Mouse (Mus musculus) ES-Bruce4 (cell line): Measurements from ENCODE around the gene Pycard.

Source experiments
- CTCF ChIP-seq: IDR thresholded peaks from one replicate; pipeline ENCODE4 v1.8.1; 2011; ENCODE audit warnings: low read depth, low read length
- EP300 ChIP-seq: IDR thresholded peaks from 2 replicates; pipeline ENCODE4 v1.6.1; 2011; ENCODE audit warnings: low read depth, low read length; ENCODE audit not compliant: insufficient read depth
- POLR2A ChIP-seq: IDR thresholded peaks from one replicate; pipeline ENCODE4 v1.8.1; 2011; ENCODE audit warnings: low read length; ENCODE audit not compliant: insufficient read depth

DNA sequence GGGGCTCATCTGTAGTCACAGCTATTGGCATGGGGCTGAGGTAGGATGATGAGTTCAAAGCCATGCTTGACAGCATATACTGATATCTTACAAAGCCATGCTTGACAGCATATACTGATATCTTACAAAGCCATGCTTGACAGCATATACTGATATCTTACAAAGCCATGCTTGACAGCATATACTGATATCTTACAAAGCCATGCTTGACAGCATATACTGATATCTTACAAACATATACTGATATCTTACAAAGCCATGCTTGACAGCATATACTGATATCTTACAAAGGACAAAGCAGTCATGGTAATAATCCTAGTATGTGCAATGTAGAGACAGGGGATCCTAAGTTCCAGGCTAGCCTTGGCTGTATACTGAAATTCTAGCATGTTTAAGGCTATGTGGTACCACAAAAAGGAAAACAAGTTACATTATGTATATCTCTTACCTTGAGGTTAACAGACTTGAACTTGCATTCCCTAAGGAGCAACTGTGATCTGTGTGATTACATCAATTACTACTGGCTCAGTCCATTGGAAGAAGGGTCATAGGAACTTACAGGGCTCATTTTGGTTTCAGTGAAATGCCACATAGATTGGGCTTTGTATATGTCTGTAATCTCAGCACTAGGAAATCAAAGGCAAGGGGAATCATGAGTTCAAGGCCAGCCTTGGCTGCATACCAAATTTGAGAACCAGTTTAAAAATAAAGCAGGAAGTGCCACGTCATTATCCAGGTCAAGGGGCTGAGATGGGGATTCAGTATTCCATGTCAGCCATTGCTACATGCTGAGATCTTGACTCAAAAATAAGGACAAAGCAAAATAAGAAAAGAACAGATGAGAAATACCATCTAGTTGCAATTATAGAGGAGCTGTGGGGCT is 6.6 kb upstream of the Pycard start:
- TF ChIP-seq EP300 (no peak), POLR2A (no peak), CTCF (no peak)
